Mouse (Mus musculus) spleen, adult 18-20 months (tissue): ENCODE results near the gene H2-Q2.
A peak's percentile ranks its signal among the peaks of the same experiment; 100 is the strongest.
"Not testable (repeated sequence)": the region's sequence is repeated elsewhere in the genome, so short reads cannot be mapped to it uniquely, and the experiment has no call there.

ENCODE experiments used
- DNase-seq, 2 experiments: peaks; one replicate each; pipeline ENCODE4 v3.0.0; 2022; ENCODE audit warnings: mixed read lengths in 2 of 2

H2-Q2 gene

DNA sequence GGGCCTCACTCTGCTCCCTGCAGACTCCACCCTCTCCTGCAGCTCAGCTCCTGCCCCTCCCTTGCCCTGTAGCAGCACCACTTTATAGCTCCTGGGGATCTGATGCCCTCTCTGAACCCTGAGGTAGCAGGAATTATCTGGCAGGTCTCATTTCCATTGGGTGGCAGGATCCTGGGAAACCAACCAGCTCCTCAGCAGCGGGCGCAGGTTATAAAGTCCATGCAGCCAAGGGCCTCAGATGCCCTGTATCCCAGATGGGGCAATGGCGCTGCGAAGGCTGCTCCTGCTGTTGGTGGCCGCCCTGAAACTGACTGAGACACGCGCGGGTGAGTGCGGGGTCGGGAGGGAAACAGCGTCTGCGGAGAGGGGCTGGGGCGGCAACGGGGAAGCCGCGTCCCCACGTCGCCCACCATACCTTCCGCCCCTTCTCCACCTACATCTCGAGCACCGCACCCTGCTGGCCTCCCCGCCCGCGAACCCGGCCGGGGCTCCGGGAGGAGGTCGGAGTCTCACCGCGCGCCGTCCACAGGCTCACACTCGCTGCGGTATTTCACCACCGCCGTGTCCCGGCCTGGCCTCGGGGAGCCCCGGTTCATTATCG, at the start of gene H2-Q2:
Gene H2-Q2 (plus strand): TSS at position 172 of the 601 bp plus-strand sequence.
- DNase-seq = peak in 1 of 2 experiments; percentile 22

DNA sequence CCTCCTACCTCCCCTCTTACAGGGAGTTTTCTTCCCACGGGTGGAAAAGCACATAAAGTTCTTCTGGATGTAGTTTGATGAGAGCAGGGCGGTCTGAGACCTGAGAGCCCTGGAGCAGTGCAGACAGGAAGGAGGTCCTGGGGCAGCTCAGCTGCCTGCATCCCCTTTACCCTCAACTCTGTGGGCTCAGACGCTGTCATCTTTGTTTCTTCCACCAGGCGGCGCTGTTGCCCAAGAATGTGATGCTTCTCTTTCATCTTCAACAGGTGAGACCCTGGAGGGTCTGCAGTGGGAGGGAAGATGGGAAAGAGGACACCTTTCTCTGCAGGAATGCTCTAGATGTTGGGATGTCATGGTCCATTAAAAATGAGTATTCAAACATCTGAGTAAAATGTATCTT, 46.2 kb upstream of the H2-Q2 start:
- peak; percentile 55 to 84 for DNase-seq

DNA sequence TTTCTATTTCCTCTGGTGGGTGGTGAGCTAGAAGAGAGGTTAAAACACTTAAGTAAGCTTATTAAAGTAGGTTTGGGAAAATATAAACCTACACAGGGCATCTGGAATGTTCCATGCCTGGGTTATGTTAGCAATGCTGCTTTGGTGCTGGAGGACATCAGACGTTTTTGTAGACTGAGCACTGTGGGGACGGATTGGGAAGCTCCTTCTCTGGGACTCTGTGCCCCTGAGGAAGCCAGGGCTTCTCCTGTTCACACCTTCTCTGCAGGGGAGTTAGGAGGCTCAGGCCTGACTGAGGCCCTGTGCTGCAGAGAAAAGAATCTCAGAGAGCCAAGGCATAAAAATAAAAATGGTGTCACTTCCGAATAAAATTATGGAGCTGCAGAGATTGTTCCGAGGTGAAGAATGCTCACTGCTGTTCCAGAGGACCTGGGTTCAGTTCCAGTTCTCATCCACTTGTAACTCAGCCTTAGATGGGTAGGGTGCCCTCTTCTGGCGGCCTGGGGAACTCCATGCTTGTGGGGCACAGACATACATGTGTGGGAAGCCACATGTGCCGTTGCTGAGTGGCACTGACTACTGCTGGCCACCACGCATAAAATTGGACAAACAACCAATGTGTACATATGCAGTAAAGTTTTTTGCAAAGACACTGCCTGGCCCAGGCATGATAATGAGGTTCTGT, 41.6 kb upstream of the H2-Q2 start:
- DNase-seq = not testable (repeated sequence)

DNA sequence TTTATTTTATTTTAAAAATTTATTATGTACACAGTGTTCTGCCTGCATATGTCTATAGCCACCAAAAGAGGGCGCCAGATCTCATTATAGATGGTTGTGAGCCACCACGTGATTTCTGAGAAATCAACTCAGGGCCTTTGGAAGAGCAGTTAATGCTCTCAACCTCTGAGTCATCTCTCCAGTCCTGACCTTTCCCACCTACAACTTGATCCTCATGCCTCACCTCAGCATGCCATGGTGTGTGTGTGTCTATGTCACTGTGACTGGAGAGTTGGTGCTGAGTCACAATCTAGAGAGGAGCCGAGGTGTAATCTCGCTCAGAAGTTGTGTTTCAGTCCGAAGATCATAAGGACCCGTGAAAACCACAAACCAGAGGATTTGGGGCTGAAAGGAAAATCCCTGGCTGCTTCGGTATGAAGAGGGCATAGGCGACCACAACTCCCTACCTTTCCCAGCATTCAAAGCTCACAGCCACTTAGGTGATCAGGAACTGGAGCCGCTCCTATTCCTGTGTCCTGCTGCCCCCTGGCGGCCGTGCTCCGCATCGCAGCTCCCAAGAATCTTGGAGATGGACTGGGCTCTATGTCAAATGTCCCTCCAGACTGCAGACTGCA, 40.3 kb upstream of the H2-Q2 start:
- DNase-seq = peak; percentile 81 to 99

DNA sequence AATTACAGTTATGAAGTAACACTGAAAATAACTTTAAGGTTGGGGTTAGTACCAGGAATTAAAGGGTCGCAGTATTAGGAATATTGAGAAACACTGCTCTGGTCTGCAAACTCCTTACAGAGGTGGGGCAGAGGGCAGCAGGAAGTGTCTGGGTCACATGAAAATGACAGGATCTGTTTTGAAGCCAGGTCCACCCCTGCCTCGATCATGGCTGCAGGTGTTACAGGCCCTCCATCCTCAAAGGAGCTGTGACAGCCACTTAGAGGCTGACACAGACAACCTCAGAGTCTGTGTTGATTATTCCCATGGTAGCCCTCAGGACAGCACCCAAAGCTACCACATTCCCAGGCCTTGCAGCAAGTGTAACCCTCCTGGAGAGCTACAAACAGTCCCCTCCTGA, 38.8 kb upstream of the H2-Q2 start:
- no peak for DNase-seq

DNA sequence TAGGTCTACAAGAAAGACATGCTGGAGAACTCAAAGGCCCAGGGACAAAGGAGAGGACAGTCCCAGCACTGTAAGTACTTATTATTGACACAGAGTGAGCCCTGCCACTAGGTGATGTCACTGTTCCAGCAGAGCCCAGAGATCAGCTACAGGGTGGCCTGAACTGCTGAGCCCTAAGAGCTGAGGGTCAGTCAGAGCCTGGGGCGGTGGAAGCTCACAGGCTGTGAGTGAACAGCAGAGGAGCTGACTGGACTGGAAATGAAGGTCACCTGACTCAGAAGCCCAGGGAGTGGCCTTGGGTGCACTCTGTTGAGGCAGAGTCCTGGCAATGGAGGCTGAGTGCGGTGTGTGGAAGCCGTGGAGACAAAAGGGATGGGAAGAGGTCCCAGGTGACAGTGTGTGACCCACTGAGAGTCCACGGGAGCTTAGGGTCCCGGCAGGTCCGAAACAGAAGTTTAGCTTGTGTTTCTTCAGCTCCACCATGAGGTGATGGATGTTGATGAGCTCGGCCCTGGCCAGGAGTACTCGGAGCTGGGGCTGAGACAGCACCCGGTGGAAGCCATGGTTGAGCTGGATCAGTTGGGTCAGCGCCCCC, 38.2 kb upstream of the H2-Q2 start:
- no peak for DNase-seq

DNA sequence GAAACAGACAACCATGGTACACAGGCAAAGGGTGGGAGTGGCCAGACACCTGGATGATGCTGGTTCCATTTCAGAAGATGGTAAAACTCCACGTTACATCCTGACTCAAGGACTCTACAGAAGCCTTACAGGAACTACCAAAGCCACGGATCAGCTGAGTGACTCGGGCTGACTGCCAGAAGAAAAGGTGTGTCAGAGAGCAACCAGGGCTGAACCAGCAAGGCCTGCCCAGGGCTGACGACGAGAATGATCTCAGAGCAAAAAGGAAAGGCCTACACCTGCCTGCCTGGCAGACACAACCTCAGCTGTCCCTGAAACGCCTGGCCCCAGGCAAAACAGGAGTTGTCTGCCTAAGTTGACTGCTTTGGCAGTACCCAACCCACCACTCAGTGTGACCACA, 37.6 kb upstream of the H2-Q2 start:
- no peak for DNase-seq

DNA sequence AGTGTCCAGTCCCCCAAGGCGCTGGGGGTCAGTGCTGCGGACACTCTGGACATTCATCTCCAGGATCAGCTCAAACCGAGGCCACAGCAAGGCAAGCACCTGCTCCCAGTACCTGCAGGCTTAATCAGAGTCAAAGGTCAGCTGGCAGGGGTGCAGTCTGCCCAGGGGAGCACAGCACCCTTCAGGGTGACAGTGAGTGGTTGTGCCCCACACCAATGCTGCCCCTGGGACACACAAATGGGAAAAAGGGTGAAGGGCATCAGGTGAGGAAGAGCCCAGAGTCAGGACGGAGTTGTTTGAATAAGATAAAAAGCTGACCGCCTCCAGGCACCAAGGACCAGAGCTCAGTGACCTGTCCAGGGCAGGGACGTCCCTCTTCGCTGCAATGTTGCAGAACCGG, 37.1 kb upstream of the H2-Q2 start:
- not testable (repeated sequence) for DNase-seq

DNA sequence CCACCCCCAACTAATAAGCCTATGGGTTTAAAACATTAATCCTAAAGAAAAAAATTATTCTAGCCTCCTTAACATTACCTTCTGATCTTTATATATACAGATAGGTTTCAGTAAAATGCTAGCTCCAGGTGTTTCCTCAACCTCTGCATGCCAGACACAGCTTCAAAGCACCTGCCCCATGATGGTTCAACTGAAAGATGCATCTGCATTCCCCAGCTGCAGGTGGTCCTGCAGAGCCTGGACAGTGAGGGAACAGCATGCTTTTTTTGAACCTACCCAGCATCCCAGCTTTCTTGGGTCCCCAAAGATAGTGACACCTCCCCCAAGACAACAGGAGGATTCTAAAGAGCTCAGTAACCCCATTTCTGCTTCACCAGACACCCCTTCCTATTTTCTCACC, 23.4 kb upstream of the H2-Q2 start:
- DNase-seq = no peak

DNA sequence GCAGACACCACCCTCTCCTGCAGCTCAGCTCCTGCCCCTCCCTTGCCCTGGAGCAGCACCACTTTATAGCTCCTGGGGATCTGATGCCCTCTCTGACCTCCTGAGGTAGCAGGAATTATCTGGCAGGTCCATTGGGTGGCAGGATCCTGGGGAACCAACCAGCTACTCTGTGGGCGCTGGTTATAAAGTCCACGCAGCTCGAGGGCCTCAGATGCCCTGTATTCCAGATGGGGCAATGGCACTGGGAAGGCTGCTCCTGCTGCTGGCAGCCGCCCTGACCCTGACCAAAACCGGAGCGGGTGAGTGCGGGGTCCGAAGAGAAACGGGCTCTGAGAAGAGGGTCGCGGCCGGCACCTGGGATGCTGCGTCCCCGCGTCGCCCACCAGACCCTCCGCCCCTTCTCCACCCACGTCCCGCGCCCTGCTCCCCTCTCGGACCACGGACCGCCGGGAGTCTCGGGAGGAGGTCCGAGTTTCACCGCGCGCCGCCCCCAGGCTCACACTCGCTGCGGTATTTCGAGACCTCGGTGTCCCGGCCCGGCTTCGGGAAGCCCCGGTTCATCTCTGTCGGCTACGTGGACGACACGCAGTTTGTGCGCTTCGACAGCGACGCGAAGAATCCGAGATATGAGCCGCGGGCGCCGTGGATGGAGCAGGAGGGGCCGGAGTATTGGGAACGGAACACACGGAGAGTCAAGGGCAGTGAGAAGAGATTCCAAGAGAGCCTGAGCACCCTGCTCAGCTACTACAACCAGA, 21.5 kb upstream of the H2-Q2 start, which contains the start of gene H2-Q1:
Gene H2-Q1 (plus strand): TSS at position 79 of the 755 bp plus-strand sequence.
- DNase-seq = no peak

DNA sequence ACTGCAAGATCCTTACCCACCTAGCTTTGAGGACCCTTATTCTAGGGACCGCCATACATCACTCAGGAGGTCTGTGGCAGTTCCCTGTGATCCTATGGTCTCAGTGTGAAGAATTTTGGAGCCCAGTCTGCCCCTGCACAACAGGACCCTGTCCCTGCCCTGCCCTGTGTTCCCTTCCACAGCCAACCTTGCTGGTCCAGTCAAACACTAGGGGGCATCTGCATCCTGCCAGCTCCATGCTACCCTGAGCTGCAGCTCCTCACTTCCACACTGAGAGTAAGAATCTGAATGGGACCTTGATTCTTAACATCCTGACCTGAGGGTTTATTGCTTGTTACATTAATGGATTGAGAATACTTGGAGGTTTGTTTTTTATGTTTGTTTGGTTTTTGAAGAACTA, 16.9 kb upstream of the H2-Q2 start:
- not testable (repeated sequence) for DNase-seq

DNA sequence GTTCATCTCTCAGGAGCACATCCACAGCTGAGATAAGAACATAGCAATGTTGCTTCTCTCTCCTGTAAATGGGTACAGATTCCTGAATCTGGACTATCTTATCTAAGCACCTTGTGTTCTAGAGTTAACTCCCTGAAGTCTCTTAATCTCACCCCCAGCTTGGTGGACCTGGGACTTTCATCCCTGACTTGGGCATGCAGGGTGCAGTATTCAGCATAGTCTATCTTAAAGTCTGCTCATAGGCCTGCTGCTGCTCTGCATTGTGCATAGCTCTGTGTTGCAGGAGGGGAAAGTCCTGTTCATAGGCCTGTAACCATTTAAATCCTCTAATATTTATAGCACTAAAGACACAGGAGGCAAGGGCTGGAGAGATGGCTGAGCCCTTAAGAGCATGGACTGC, 16.0 kb upstream of the H2-Q2 start:
- DNase-seq = not testable (repeated sequence)

DNA sequence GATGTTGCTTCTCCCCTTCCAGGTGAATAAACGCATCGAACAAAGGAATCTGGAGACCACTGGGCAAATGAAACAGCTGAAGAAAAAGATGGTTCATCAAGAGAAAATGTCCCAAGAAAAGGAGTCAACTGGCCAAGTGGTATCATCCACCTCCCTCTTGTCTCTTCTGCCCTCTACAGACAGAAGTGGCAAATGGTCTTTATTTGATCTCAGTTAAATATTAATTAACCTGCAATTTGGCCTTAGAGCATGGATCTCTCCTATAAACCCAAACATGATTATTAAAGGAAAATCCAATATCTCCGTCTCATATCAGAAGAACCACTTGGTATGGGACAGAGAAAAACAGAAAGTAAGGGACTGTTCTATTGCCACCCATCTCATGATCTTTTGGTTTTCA, 12.3 kb upstream of the H2-Q2 start:
- DNase-seq = not testable (repeated sequence)

DNA sequence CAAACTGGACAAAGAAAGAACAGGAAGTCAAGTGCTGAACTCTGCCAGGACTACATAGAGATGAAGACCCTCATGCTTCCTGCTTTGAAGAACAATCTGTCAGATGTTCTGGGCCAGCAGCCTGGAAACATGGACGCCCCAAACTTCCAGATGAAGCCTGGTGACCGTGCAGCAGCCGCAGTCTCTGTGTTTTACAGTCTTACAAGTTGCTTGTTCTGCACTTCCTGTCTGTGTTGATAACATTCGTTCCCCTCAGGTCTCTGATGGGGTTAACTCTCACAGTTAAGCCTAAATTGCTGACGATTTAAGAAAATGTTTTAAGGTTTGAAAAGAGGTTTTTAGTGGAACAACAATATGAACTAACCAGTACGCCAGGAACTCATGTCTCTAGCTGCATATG, 10.5 kb upstream of the H2-Q2 start:
- not testable (repeated sequence) for DNase-seq

DNA sequence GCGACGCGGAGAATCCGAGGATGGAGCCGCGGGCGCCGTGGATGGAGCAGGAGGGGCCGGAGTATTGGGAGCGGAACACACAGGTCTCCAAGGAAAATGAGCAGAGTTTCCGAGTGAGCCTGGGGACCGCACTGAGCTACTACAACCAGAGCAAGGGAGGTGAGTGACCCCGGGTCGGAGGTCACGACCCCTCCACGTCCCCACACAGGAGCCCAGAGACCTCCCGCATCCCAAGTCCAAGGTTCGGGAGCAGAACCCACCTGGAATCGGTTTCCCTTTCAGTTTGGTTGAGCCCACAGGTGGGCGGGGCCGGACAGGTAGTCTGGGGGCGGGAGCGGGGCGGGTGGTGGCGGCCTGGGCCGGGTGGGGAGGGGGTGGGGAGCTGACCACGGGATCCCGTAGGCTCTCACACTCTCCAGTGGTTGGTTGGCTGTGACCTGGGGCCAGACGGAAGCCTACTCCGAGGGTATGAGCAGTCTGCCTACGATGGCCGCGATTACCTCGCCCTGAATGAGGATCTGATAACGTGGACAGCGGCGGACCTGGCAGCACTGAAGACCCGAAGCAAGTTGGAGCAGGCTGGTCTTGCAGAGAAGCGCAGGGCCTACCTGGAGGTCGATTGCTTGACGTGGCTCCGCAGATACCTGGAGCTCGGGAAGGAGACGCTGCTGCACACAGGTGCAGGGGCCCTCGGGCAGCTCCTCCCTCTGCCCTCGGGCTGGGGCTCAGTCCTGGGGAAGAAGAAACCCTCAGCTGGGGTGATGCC, 852 bp downstream of the H2-Q2 start:
- DNase-seq = peak in 1 of 2 experiments; percentile 16

DNA sequence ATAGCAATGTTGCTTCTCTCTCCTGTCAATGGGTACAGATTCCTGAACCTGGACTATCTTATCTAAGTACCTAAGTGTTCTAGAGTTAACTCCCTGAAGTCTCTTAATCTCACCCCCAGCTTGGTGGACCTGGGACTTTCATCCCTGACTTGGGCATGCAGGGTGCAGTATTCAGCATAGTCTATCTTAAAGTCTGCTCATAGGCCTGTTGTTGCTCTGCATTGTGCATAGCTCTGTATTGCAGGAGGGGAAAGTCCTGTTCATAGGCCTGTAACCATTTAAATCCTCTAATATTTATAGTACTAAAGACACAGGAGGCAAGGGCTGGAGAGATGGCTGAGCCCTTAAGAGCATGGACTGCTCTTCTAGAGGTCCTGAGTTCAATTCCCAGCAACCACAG, 5.6 kb downstream of the H2-Q2 start:
- DNase-seq = not testable (repeated sequence)

DNA sequence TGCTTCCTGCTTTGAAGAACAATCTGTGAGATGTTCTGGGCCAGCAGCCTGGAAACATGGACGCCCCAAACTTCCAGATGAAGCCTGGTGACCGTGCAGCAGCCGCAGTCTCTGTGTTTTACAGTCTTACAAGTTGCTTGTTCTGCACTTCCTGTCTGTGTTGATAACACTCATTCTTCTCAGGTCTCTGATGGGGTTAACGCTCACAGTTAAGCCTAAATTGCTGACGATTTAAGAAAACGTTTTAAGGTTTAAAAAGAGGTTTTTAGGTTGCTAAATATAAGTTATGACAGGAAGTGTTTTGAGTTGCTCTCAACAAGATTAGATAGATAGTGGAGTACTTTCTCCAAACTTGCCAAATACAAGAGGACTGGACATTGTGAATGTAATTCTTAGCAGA, 11.2 kb downstream of the H2-Q2 start:
- not testable (repeated sequence) for DNase-seq

DNA sequence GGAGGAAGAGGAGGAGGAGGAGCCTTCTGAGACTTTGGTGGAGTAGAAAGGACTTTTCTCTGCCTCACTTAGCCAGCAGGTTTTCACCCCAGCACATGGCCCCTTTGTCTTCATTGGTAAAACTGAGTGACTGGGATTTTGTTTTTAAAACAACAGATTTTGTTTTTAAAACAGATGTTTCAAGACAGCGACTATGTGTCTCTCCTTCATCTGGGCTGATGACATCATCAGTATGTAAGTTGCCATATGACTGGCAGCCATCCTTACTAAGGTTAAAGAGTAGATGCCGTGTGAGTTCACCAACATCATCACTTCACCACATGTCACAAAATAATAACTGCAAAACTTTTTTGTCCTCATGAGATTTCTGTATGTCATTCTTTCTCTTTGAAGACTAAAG, 12.0 kb downstream of the H2-Q2 start:
- no peak for DNase-seq

DNA sequence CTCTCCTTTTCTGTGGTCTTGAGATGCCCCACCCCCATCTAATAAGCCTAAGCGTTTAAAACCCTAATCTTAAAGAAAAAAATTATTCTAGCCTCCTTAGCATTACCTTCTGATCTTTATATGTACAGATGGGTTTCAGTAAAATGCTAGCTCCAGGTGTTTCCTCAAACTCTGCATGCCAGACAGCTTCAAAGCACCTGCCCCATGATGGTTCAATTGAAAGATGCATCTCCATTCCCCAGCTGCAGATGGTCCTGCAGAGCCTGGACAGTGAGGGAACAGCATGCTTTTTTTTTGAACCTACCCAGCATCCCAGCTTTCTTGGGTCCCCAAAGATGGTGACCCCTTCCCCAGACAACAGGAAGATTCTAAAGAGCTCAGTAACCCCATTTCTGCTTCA, 15.0 kb downstream of the H2-Q2 start:
- no peak for DNase-seq

DNA sequence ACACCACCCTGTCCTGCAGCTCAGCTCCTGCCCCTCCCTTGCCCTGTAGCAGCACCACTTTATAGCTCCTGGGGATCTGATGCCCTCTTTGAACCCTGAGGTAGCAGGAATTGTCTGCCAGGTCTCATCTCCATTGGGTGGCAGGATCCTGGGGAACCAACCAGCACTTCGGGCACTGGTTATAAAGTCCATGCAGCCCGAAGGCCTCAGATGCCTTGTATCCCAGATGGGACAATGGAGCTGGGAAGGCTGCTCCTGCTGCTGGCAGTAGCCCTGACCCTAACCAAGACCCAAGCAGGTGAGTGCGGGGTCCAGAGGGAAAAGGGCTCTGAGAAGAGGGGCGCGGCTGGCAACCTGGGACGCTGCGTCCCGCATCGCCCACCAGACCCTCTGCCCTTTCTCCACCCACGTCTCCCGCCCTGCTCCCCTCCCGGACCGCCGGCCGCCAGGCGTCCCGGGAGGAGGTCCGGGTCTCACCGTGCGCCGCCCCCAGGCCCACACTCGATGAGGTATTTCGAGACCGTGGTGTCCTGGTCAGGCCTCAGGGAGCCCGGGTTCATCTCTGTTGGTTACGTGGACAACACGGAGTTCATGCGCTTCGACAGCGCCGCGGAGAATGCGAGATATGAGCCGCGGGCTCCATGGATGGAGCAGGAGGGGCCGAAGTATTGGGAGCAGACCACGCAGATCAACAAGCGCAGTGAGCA, 16.9 kb downstream of the H2-Q2 start:
- no peak for DNase-seq

DNA sequence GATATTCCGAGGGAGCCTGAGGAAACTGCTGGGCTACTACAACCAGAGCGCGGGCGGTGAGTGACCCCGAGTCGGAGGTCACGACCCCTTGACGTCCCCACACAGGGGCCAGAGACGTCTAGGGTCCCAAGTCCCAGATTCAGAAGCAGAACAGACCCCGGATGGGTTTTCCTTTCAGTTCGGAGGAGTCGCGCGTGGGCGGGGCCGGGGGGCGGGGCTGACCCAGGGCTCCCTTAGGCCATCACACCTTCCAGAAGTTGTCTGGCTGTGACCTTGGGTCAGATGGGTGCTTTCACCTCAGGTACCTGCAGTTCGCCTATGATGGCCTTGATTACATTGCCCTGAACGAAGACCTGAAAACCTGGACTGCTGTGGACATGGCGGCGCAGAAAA, 17.4 kb downstream of the H2-Q2 start:
- no peak for DNase-seq

DNA sequence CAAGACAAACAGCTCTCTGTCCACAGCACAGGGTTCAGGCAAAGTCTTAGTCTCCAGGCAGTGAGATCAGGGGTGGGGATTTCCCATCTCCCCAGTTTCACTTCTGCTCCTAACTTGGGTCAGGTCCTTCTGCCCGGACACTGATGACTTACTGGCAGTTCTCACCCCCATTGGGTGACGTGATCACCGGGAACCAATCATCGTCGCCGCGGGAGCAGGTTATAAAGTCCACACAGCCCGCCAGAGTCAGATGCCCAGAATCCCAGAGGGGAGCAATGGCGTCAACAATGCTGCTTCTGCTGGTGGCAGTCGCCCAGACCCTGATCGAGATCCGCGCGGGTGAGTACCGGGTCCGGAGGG, 37.3 kb downstream of the H2-Q2 start, which contains the start of gene H2-Q4:
Gene H2-Q4 (plus strand): TSS at position 249 of the 360 bp plus-strand sequence.
- peak; percentile 94 to 95 for DNase-seq
